Mouse (Mus musculus) brain, adult 2 months (tissue): ENCODE measurements around the gene Fam170b.

Source experiments
- DNase-seq: peaks from one replicate; pipeline ENCODE4 v3.0.0; 2011; ENCODE audit warnings: low read depth, low spot score

The Fam170b gene

GRCm38 (mm10) chr14:32833847-32834246, at the start of gene Fam170b:
Fam170b (plus strand) TSS chr14:32833962.
- DNase-seq, result no peak

- DNase-seq, result no peak
Measured at GRCm38 (mm10) chr14:32784130-32784747, 49.5 kb upstream of the Fam170b start.

GRCm38 (mm10) chr14:32784748-32785134, 49.0 kb upstream of the Fam170b start:
- DNase-seq, result no peak

GRCm38 (mm10) chr14:32785556-32786130, 48.1 kb upstream of the Fam170b start, which contains the start of gene Tmem273:
Tmem273 (plus strand) TSS chr14:32785963.
- peak; percentile 20 for DNase-seq

GRCm38 (mm10) chr14:32787691-32788090, 46.1 kb upstream of the Fam170b start:
- no peak for DNase-seq

GRCm38 (mm10) chr14:32796375-32796774, 37.4 kb upstream of the Fam170b start:
- DNase-seq, result no peak

- DNase-seq, result no peak
Measured at GRCm38 (mm10) chr14:32797803-32798202, 36.0 kb upstream of the Fam170b start.

GRCm38 (mm10) chr14:32798355-32798754, 35.4 kb upstream of the Fam170b start:
- no peak for DNase-seq

- no peak for DNase-seq
Measured at GRCm38 (mm10) chr14:32800048-32800447, 33.7 kb upstream of the Fam170b start.

- DNase-seq, result peak; percentile 10
Measured at GRCm38 (mm10) chr14:32801016-32801661, 32.6 kb upstream of the Fam170b start.

GRCm38 (mm10) chr14:32801662-32802024, 32.1 kb upstream of the Fam170b start:
- DNase-seq, result no peak

- no peak for DNase-seq
Measured at GRCm38 (mm10) chr14:32810111-32810510, 23.7 kb upstream of the Fam170b start.

GRCm38 (mm10) chr14:32812429-32812828, 21.3 kb upstream of the Fam170b start:
- peak; percentile 35 for DNase-seq

- DNase-seq, result no peak
Measured at GRCm38 (mm10) chr14:32814961-32815360, 18.8 kb upstream of the Fam170b start.

- DNase-seq, result peak; percentile 26
Measured at GRCm38 (mm10) chr14:32816533-32816932, 17.2 kb upstream of the Fam170b start.

- DNase-seq, result no peak
Measured at GRCm38 (mm10) chr14:32817258-32817657, 16.5 kb upstream of the Fam170b start.

GRCm38 (mm10) chr14:32819297-32819696, 14.5 kb upstream of the Fam170b start:
- no peak for DNase-seq

- no peak for DNase-seq
Measured at GRCm38 (mm10) chr14:32822812-32823211, 10.9 kb upstream of the Fam170b start.

- DNase-seq, result no peak
Measured at GRCm38 (mm10) chr14:32823861-32824260, 9.9 kb upstream of the Fam170b start.

- DNase-seq, result no peak
Measured at GRCm38 (mm10) chr14:32824267-32825150, 9.3 kb upstream of the Fam170b start.

GRCm38 (mm10) chr14:32825426-32826032, 8.2 kb upstream of the Fam170b start:
- no peak for DNase-seq

GRCm38 (mm10) chr14:32827165-32827564, 6.6 kb upstream of the Fam170b start:
- DNase-seq, result no peak
